In the genomic region with DNA sequence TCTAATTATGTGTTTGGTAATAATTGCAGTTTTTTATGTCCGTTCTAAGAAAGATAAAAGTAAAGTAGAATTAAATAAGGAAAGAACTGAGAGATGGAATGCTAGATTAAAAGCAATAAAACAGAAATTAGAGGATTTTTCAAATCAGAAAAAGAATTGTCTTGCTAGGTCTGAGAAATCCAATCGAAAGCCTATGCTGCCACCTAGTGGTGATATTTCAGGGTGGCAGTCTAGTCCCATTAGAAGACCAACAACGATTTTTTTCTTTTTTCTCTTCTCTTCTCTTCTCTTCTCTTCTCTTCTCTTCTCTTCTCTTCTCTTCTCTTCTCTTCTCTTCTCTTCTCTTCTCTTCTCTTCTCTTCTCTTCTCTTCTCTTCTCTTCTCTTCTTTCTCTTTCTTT, we compare ENCODE assay signal across 10 mouse cellular contexts. TPM values are rescaled to one million over a fixed set of nuclear protein-coding genes. Genes with fewer than 3 reads are reported as not detected.
DNase-seq lines count a peak whose midpoint lies in the region; ATAC-seq and TF ChIP-seq lines count a peak whose summit lies in the region.
"Not testable (repeated sequence)": the region's sequence is repeated elsewhere in the genome, so short reads cannot be mapped to it uniquely, and the experiment has no call there.
"Had no signal": no experiment of that assay in that cellular context is flagged by ENCODE, and none has a peak within 500 bp of the region (broad histone marks: within the 10 kb centered on the region; RNA-seq: fewer than 3 reads in every experiment).

No protein-coding gene starts in this region.

- ATAC-seq in G1E (ENCODE audit: extremely low read depth, insufficient number of reproducible peaks, low FRiP score, poor library complexity, severe bottlenecking); lung, embryonic 14.5 days (ENCODE audit: insufficient read depth): not testable (repeated sequence)

- H3K9ac ChIP-seq in lung, embryonic 14.5 days: not testable (repeated sequence)

- intact Hi-C loops in heart, postnatal 10 days (cut with DNase I): loop anchor here (5.0 kb wide), 4 partner anchors 92 to 532 kb away; partner anchors contain the start of gene Ankrd6

- H3K36me3 ChIP-seq in G1E (replicated peaks); forebrain, embryonic 10.5 days (replicated peaks); lung, embryonic 14.5 days (ENCODE audit: insufficient read depth): not testable (repeated sequence)

- DNase-seq in G1E (ENCODE audit: low spot score): peak; percentile 21
- peak; percentile 56 for DNase-seq in c-Kit-positive CD71-positive TER-119-negative erythroid progenitor cells, embryonic 14.5 days (ENCODE audit: low read depth)
- DNase-seq in forebrain, embryonic 10.5 days (ENCODE audit: extremely low spot score, low spot score): peak; percentile 62
- peak; percentile 82 to 90 for DNase-seq in heart, postnatal 10 days
- DNase-seq in layer of hippocampus, adult 2 months (ENCODE audit: low spot score in 2 of 2): peak; percentile 79 to 88
- peak; percentile 95 for DNase-seq in lung, embryonic 14.5 days
- peak; percentile 72 for DNase-seq in right cerebral cortex, adult 18-20 months
- DNase-seq in thymus, postnatal 36 days: peak; percentile 61 to 69

- peaks cover 10% of the 10 kb centered on the region; the same call in 1 of the 2 replicates for H3K27me3 ChIP-seq in G1E (ENCODE audit: insufficient read depth, low read length)
- not testable (repeated sequence) for H3K27me3 ChIP-seq in forebrain, embryonic 10.5 days (ENCODE audit: poor library complexity, severe bottlenecking); lung, embryonic 14.5 days (ENCODE audit: insufficient read depth, low read length)

- not testable (repeated sequence) for H3K4me3 ChIP-seq in G1E (ENCODE audit: low read depth, low read length); forebrain, embryonic 10.5 days; layer of hippocampus, adult 2 months; lung, embryonic 14.5 days (ENCODE audit: low read depth, low read length)

- 0 out of 2 replicates have a peak, but pooled peaks have one; percentile 10 for TF ChIP-seq CTCF in G1E (IDR thresholded peaks at IDR 0.05; ENCODE audit: low read depth, low read length)
- peak; percentile 84 for TF ChIP-seq CTCF in layer of hippocampus, adult 2 months (conservative IDR thresholded peaks at IDR 0.05)
- TF ChIP-seq CTCF in lung, embryonic 14.5 days (IDR thresholded peaks at IDR 0.05; ENCODE audit: low read depth): peak; percentile 75

- not testable (repeated sequence) for H3K27ac ChIP-seq in forebrain, embryonic 10.5 days; layer of hippocampus, adult 2 months; lung, embryonic 14.5 days (ENCODE audit: low read depth)

- H3K9me3 ChIP-seq in G1E (replicated peaks); forebrain, embryonic 10.5 days; lung, embryonic 14.5 days (ENCODE audit: low read depth, low read length): not testable (repeated sequence)

- H3K4me1 ChIP-seq in G1E (ENCODE audit: insufficient read depth, low read depth, low read length); forebrain, embryonic 10.5 days; lung, embryonic 14.5 days (ENCODE audit: insufficient read depth): not testable (repeated sequence)

- not testable (repeated sequence) for H3K4me2 ChIP-seq in lung, embryonic 14.5 days

- WGBS in forebrain, embryonic 10.5 days: 7% methylated on average over 3 of the region's 3 CpGs
- 2% methylated on average over 3 of the region's 3 CpGs for WGBS in lung, embryonic 14.5 days

RNA-seq across cellular contexts. Expression of gene Gabrr1, which starts 13.2 kb away (rescaled TPM):
- total RNA-seq in G1E (2014; fragmentation: Nextera tagmentation) (not detected in 2 replicates), G1E (2017) (0.05 TPM in 1 of 2 replicates, not detected in the other)
- not detected in 2 replicates for polyA plus RNA-seq in G1E (2012)
- polyA plus RNA-seq in forebrain, embryonic 10.5 days (2016; fragmentation: Nextera tagmentation; extraction: Ambion mirVana): 0.09 TPM in 1 of 2 replicates, not detected in the other
- total RNA-seq in heart, postnatal 10 days (2021): under 1 TPM; 0.41 to 0.50 TPM
- total RNA-seq in layer of hippocampus, adult 2 months (2021): not detected
- polyA plus RNA-seq in lung, embryonic 14.5 days (2014; fragmentation: Nextera tagmentation; extraction: Ambion mirVana): not detected in 2 replicates
- polyA plus RNA-seq: limb, embryonic 13.5 days had no signal

RNA-seq across cellular contexts. Expression of gene Gabrr2, which starts 56.3 kb away (rescaled TPM):
- total RNA-seq in G1E (2014; fragmentation: Nextera tagmentation): 1.5 TPM in 1 of 2 replicates, not detected in the other
- 0.22 TPM in 1 of 2 replicates, not detected in the other for total RNA-seq in G1E (2017)
- polyA plus RNA-seq in G1E (2012): not detected in 2 replicates
- 0.16 and 0.61 TPM in 2 replicates for polyA plus RNA-seq in forebrain, embryonic 10.5 days (2016; fragmentation: Nextera tagmentation; extraction: Ambion mirVana)
- total RNA-seq in heart, postnatal 10 days (2021): under 1 TPM in 1 of 2 experiments, not detected in 1; 0.41 TPM
- total RNA-seq in layer of hippocampus, adult 2 months (2021): under 1 TPM; 0.32 to 0.72 TPM
- polyA plus RNA-seq in lung, embryonic 14.5 days (2014; fragmentation: Nextera tagmentation; extraction: Ambion mirVana): 0.14 and 0.28 TPM in 2 replicates
- polyA plus RNA-seq: erythroblast, embryonic 14.5 days had no signal

Comparison
In these comparisons a context has a peak if more than half of its experiments do, and no peak if none do; other contexts are left out.
1. DNase-seq: peak in every context shown above with its lines; median percentile 95 in lung, embryonic 14.5 days; 86 in heart, postnatal 10 days; 84 in layer of hippocampus, adult 2 months; 72 in right cerebral cortex, adult 18-20 months; 65 in thymus, postnatal 36 days; 62 in forebrain, embryonic 10.5 days; 56 in c-Kit-positive CD71-positive TER-119-negative erythroid progenitor cells, embryonic 14.5 days; 21 in G1E.
2. CTCF ChIP-seq: peak in every context shown above with its lines; median percentile 84 in layer of hippocampus, adult 2 months; 75 in lung, embryonic 14.5 days; 10 in G1E.